Mouse (Mus musculus) C2C12 (cell line): ENCODE data around the gene Rpl41.

Source experiments
- CEBPB ChIP-seq: IDR thresholded peaks from one replicate; pipeline ENCODE4 v1.6.1; 2011; ENCODE audit warnings: low read depth, mild to moderate bottlenecking, control low read depth, moderate library complexity
- CTCF ChIP-seq: IDR thresholded peaks from one replicate; pipeline ENCODE4 v1.5.1; 2011; ENCODE audit not compliant: control insufficient read depth, insufficient read depth, insufficient read length
- MAX ChIP-seq: IDR thresholded peaks from one replicate; pipeline ENCODE4 v1.6.1; 2011; ENCODE audit warnings: mild to moderate bottlenecking, control low read depth
- MYOD1 ChIP-seq: IDR thresholded peaks from one replicate; pipeline ENCODE4 v1.6.1; 2011; ENCODE audit warnings: low read depth; ENCODE audit not compliant: control insufficient read depth, insufficient read length
- USF1 ChIP-seq: IDR thresholded peaks from one replicate; pipeline ENCODE4 v1.6.1; 2011; ENCODE audit warnings: low read depth, mild to moderate bottlenecking, control low read depth, moderate library complexity

DNA sequence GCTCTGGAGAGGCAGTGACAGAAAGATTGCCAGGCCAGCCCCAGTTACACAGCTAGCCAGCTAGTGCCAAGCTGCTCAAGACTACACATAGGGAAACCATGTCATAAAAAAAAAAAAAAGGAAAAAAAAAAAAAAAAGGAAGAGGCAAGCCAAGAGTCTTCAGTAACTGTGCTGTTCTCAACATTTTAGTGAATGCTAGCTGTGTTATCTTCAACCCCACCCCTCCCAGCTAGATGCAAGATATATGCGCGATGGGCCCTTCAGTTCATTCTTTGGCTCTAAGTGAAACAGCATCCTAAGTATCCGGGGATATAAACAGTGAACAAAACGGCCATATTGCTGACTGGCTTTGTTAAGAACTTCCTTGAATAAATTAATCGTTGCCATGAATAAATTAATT lies 43.7 kb upstream of the Rpl41 start:
- TF ChIP-seq MYOD1 (no peak), CTCF (no peak), USF1 (no peak), MAX (no peak), CEBPB (no peak)
